Comparison of ENCODE assay signal across 22 mouse cellular contexts in the genomic region with DNA sequence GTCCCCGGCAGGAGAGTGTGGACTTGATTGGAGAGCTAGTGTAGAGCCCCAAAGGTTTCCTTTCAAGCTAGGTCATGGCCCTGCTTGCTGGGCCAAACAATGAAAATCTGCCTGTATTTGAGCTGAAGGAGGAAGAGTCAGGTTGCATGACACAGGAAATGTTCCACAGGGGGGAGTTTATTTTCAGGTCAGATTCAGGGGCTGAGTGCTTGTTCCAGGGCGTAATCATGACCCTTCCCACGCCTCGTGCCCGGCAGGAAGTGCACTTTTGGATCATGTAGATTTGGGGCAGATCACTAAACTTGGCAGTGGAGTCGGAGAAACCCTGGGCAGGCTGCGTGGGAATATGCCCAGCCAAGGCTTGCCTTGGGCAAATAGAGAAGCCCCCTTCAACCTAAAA.
A peak's percentile ranks its signal among the peaks of the same experiment; 100 is the strongest.
DNase-seq lines count a peak whose midpoint lies in the region; ATAC-seq lines count a peak whose summit lies in the region.
"Had no signal": no experiment of that assay in that cellular context is flagged by ENCODE, and none has a peak within 500 bp of the region (broad histone marks: within the 10 kb centered on the region; RNA-seq: fewer than 3 reads in every experiment).

No protein-coding gene starts in this region.

- H3K9me3 ChIP-seq in heart, embryonic 11.5 days (replicated peaks; ENCODE audit: control insufficient read depth, low read length) = no peaks in the 10 kb centered on the region
- H3K9me3 ChIP-seq in kidney, embryonic 15.5 days (replicated peaks) = no peaks in the 10 kb centered on the region
- H3K9me3 ChIP-seq in embryonic facial prominence, embryonic 10.5 days = no peaks in the 10 kb centered on the region
- H3K9me3 ChIP-seq: embryonic facial prominence, embryonic 12.5 days; hindbrain, embryonic 12.5 days; liver, embryonic 15.5 days; lung, embryonic 15.5 days had no signal

- DNase-seq in heart, adult 11 months = peak; percentile 96
- DNase-seq in kidney, adult 11 months = no peak
- peak; percentile 22 for DNase-seq in embryonic facial prominence, embryonic 10.5 days (ENCODE audit: low spot score)
- peak; percentile 21 to 31 for DNase-seq in kidney, postnatal 4 days
- DNase-seq in testis, postnatal 14 days (ENCODE audit: low spot score) = no peak
- DNase-seq: adrenal gland, postnatal 36 days; cerebellum, adult 11 months; cerebellum, adult 9-11 months; gastrocnemius, postnatal 25 days; left cerebral cortex, postnatal 4 days; liver; right cerebral cortex, adult 18-20 months; thymus, adult 2 months had no signal

- no peaks in the 10 kb centered on the region for H3K36me3 ChIP-seq in heart, embryonic 11.5 days (ENCODE audit: control insufficient read depth, insufficient read depth, low read length)
- H3K36me3 ChIP-seq in kidney, embryonic 15.5 days = no peaks in the 10 kb centered on the region
- H3K36me3 ChIP-seq in embryonic facial prominence, embryonic 10.5 days (replicated peaks) = no peaks in the 10 kb centered on the region
- H3K36me3 ChIP-seq: embryonic facial prominence, embryonic 12.5 days; hindbrain, embryonic 12.5 days; liver, embryonic 15.5 days; lung, embryonic 15.5 days had no signal

- no peak overlapping the region for H3K9ac ChIP-seq in heart, embryonic 11.5 days (ENCODE audit: low read depth, low read length)
- H3K9ac ChIP-seq in kidney, embryonic 15.5 days = no peak overlapping the region
- H3K9ac ChIP-seq: embryonic facial prominence, embryonic 12.5 days; hindbrain, embryonic 12.5 days; liver, embryonic 15.5 days; lung, embryonic 15.5 days had no signal

- no peak for ATAC-seq in heart, embryonic 11.5 days (replicated peaks; ENCODE audit: insufficient number of reproducible peaks, low FRiP score, low TSS enrichment)
- ATAC-seq in kidney, embryonic 15.5 days (replicated peaks; ENCODE audit: low FRiP score) = no peak
- ATAC-seq: CD4-positive, CD25-positive, alpha-beta regulatory T cell, adult 4 months had no signal

- no peak overlapping the region for H3K4me3 ChIP-seq in heart, embryonic 11.5 days (ENCODE audit: low read depth, low read length)
- no peak overlapping the region for H3K4me3 ChIP-seq in kidney, embryonic 15.5 days (replicated peaks)
- H3K4me3 ChIP-seq in embryonic facial prominence, embryonic 10.5 days = no peak overlapping the region
- H3K4me3 ChIP-seq: embryonic facial prominence, embryonic 12.5 days; heart, adult 2 months; hindbrain, embryonic 12.5 days; liver, embryonic 15.5 days; lung, embryonic 15.5 days had no signal

- no peaks in the 10 kb centered on the region for H3K4me1 ChIP-seq in heart, embryonic 11.5 days (ENCODE audit: control insufficient read depth, insufficient read depth, low read length)
- H3K4me1 ChIP-seq in kidney, embryonic 15.5 days = 0 out of 2 replicates have a peak, but pooled peaks cover 5% of the 10 kb centered on the region
- peaks cover 11% of the 10 kb centered on the region for H3K4me1 ChIP-seq in embryonic facial prominence, embryonic 10.5 days
- H3K4me1 ChIP-seq: embryonic facial prominence, embryonic 12.5 days; hindbrain, embryonic 12.5 days; liver, embryonic 15.5 days; lung, embryonic 15.5 days had no signal

- no peak overlapping the region for H3K4me2 ChIP-seq in heart, embryonic 11.5 days
- H3K4me2 ChIP-seq in kidney, embryonic 15.5 days = no peak overlapping the region
- H3K4me2 ChIP-seq: embryonic facial prominence, embryonic 12.5 days; hindbrain, embryonic 12.5 days; liver, embryonic 15.5 days; lung, embryonic 15.5 days; midbrain, embryonic 11.5 days had no signal

- H3K27ac ChIP-seq in heart, embryonic 11.5 days (ENCODE audit: low read depth, low read length) = no peak overlapping the region
- H3K27ac ChIP-seq in kidney, embryonic 15.5 days = peak overlapping the region; percentile 52
- H3K27ac ChIP-seq in embryonic facial prominence, embryonic 10.5 days (replicated peaks) = no peak overlapping the region
- H3K27ac ChIP-seq: embryonic facial prominence, embryonic 12.5 days; heart, adult 2 months; hindbrain, embryonic 12.5 days; liver, embryonic 15.5 days; lung, embryonic 15.5 days had no signal

- no peaks in the 10 kb centered on the region for H3K27me3 ChIP-seq in heart, embryonic 11.5 days (ENCODE audit: control insufficient read depth, insufficient read depth, low read length)
- no peaks in the 10 kb centered on the region for H3K27me3 ChIP-seq in kidney, embryonic 15.5 days
- no peaks in the 10 kb centered on the region for H3K27me3 ChIP-seq in embryonic facial prominence, embryonic 10.5 days (replicated peaks; ENCODE audit: low read depth, poor library complexity, severe bottlenecking)
- H3K27me3 ChIP-seq: embryonic facial prominence, embryonic 12.5 days; hindbrain, embryonic 12.5 days; liver, embryonic 15.5 days; lung, embryonic 15.5 days had no signal

- WGBS in heart, embryonic 11.5 days (ENCODE audit: insufficient replicate concordance) = 62% methylated on average over 7 of the region's 7 CpGs
- WGBS in kidney, embryonic 15.5 days = 30% methylated on average over 7 of the region's 7 CpGs
- 57% methylated on average over 7 of the region's 7 CpGs for WGBS in embryonic facial prominence, embryonic 10.5 days

Comparison
In these comparisons a context has a peak if more than half of its experiments do, and no peak if none do; other contexts are left out.
1. DNase-seq: peak in heart, adult 11 months (single experiment), embryonic facial prominence, embryonic 10.5 days (single experiment) and kidney, postnatal 4 days (2 of 2); none in kidney, adult 11 months (single experiment) and testis, postnatal 14 days (single experiment).